Mouse (Mus musculus): Measurements from ENCODE around the gene Klhl3. TPM values are rescaled to one million over a fixed set of nuclear protein-coding genes. Genes with fewer than 3 reads are reported as not detected.

Gene Klhl3
- polyA plus RNA-seq, 1 experiment from 2014 or later: 3.2 TPM

DNA sequence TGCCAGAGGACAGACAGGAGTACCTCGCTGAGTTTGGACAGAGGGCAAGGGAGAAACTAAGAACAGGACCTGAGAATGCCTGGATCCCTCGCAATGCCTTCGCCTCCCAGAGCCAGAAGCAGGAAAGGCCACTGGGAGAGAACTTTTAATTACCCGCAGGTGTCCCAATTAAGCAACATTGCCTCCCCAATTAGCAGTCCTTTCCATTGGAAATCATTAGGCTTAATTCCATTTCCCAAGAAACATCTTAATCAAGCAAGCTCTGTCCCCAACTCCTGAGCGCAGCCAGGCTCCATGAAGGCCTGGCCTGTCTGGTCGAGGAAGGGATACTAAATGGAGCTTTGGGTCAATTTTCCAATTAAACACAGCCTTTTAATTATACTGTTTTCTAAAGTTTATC is 147.7 kb downstream of the Klhl3 start:
- Histone ChIP-seq H3K9ac (ENCODE audit: low read depth, low read length) (no peak overlapping the region), H3K9me3 (ENCODE audit: control insufficient read depth, low read length) (no peaks in the 10 kb centered on the region), H3K4me3 (ENCODE audit: low read depth, low read length) (no peak overlapping the region), H3K27ac (replicated peaks; ENCODE audit: low read depth, low read length) (no peak overlapping the region), H3K36me3 (ENCODE audit: control insufficient read depth, insufficient read depth, low read length) (no peaks in the 10 kb centered on the region), H3K27me3 (replicated peaks; ENCODE audit: control insufficient read depth, insufficient read depth, low read length) (no peaks in the 10 kb centered on the region), H3K4me2 (ENCODE audit: low read depth, low read length) (no peak overlapping the region), H3K4me1 (ENCODE audit: control insufficient read depth, insufficient read depth, low read length) (no peaks in the 10 kb centered on the region)
- no peak for ATAC-seq (ENCODE audit: low read depth)
- DNase-seq (ENCODE audit: low spot score): no peak
- WGBS: 69% methylated on average over 6 of the region's 6 CpGs

DNA sequence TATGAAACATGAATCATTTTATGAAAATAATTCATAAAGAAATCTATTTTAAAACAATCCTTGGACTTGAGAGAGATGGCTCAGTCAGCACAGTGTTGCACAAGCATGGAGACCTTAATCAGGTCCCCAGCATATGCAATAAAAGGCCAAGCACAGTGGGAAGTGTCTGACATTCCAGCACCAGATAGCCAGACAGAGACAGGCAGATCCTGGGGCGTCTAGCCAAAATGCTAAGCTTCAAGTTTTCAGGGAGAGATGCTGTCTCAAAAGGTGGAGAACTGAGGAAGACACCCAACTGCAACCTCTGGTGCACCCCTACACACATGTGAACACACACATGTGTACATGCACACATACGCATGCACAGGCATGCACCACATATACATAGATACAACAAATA is 153.1 kb downstream of the Klhl3 start:
- no peak overlapping the region for H3K27ac ChIP-seq (replicated peaks; ENCODE audit: low read depth, low read length)
- no peaks in the 10 kb centered on the region for H3K27me3 ChIP-seq (replicated peaks; ENCODE audit: control insufficient read depth, insufficient read depth, low read length)
- H3K9me3 ChIP-seq (ENCODE audit: control insufficient read depth, low read length): 0 out of 2 replicates have a peak, but pooled peaks cover 5% of the 10 kb centered on the region
- H3K9ac ChIP-seq (ENCODE audit: low read depth, low read length): no peak overlapping the region
- H3K4me2 ChIP-seq (ENCODE audit: low read depth, low read length): no peak overlapping the region
- DNase-seq (ENCODE audit: low spot score) (no peak), ATAC-seq (ENCODE audit: low read depth) (no peak)
- H3K36me3 ChIP-seq (ENCODE audit: control insufficient read depth, insufficient read depth, low read length): no peaks in the 10 kb centered on the region
- WGBS: 89% methylated on average over 2 of the region's 2 CpGs
- H3K4me3 ChIP-seq (ENCODE audit: low read depth, low read length): no peak overlapping the region
- no peaks in the 10 kb centered on the region for H3K4me1 ChIP-seq (ENCODE audit: control insufficient read depth, insufficient read depth, low read length)

- Histone ChIP-seq H3K4me1 (ENCODE audit: control insufficient read depth, insufficient read depth, low read length) (no peaks in the 10 kb centered on the region), H3K27me3 (replicated peaks; ENCODE audit: control insufficient read depth, insufficient read depth, low read length) (no peaks in the 10 kb centered on the region), H3K36me3 (ENCODE audit: control insufficient read depth, insufficient read depth, low read length) (no peaks in the 10 kb centered on the region), H3K9ac (ENCODE audit: low read depth, low read length) (no peak overlapping the region), H3K4me3 (ENCODE audit: low read depth, low read length) (no peak overlapping the region), H3K27ac (replicated peaks; ENCODE audit: low read depth, low read length) (no peak overlapping the region), H3K4me2 (ENCODE audit: low read depth, low read length) (no peak overlapping the region), H3K9me3 (ENCODE audit: control insufficient read depth, low read length) (0 out of 2 replicates have a peak, but pooled peaks cover 5% of the 10 kb centered on the region)
- 76% methylated on average over 5 of the region's 5 CpGs for WGBS
- no peak for DNase-seq (ENCODE audit: low spot score)
- no peak for ATAC-seq (ENCODE audit: low read depth)
Observed at GRCm38 (mm10) chr13:57959806-57960205, 153.6 kb downstream of the Klhl3 start.

MicroRNAs within 50 kb of the gene (microRNA counts, 519-probe panel; counts per million panel counts)
- 19.3 counts per million for microRNA mmu-miR-874

Small RNAs within 50 kb of the gene (microRNA-seq; reads per million reads assigned to microRNA genes)
- gene Mir874 (ENCODE audit: borderline number of aligned reads): 109 reads per million, percentile 53 among the genes with 10 or more reads in this experiment

Other genes starting within 250 kb of the Klhl3 start
- 11.8 and 12.5 TPM in 2 replicates for gene Spock1, start 205.3 kb downstream of the Klhl3 start, polyA plus RNA-seq (2014; fragmentation: Nextera tagmentation; extraction: Ambion mirVana)
- 41.5 and 45.1 TPM in 2 replicates for gene Hnrnpa0, start 15.0 kb upstream of the Klhl3 start, polyA plus RNA-seq (2014; fragmentation: Nextera tagmentation; extraction: Ambion mirVana)
- 29.8 and 31.3 TPM in 2 replicates for gene Idnk, start 44.1 kb upstream of the Klhl3 start, polyA plus RNA-seq (2014; fragmentation: Nextera tagmentation; extraction: Ambion mirVana)
- 89.4 and 91.9 TPM in 2 replicates for gene Ubqln1, start 102.1 kb upstream of the Klhl3 start, polyA plus RNA-seq (2014; fragmentation: Nextera tagmentation; extraction: Ambion mirVana)
- 26.3 and 28.6 TPM in 2 replicates for gene Gkap1, start 162.1 kb upstream of the Klhl3 start, polyA plus RNA-seq (2014; fragmentation: Nextera tagmentation; extraction: Ambion mirVana)
- 0.98 and 1.7 TPM in 2 replicates for gene Kif27, start 245.5 kb upstream of the Klhl3 start, polyA plus RNA-seq (2014; fragmentation: Nextera tagmentation; extraction: Ambion mirVana)